Mouse (Mus musculus) testis, adult 2 months (tissue): ENCODE data around the gene BC035044. TPM values are rescaled to one million over a fixed set of nuclear protein-coding genes. Genes with fewer than 3 reads are reported as not detected.
"Not testable (repeated sequence)": the region's sequence is repeated elsewhere in the genome, so short reads cannot be mapped to it uniquely, and the experiment has no call there.

Source experiments
- H3K27ac ChIP-seq: fragments of 200-500 bp; 2 replicates; pipeline ENCODE4 v1.5.1; 2012; ENCODE audit warnings: low read depth, low read length; ENCODE audit not compliant: control insufficient read depth, insufficient read depth
- H3K27me3 ChIP-seq: fragments of 200-500 bp; 2 replicates; pipeline ENCODE4 v1.6.1; 2012; ENCODE audit warnings: mild to moderate bottlenecking, low read length, moderate library complexity; ENCODE audit not compliant: control insufficient read depth, insufficient read depth
- H3K36me3 ChIP-seq: fragments of 200-500 bp; 2 replicates; pipeline ENCODE4 v1.6.1; 2012; ENCODE audit warnings: mild to moderate bottlenecking, low read length; ENCODE audit not compliant: control insufficient read depth, insufficient read depth
- H3K4me1 ChIP-seq: fragments of 200-500 bp; 2 replicates; pipeline ENCODE4 v1.6.1; 2012; ENCODE audit warnings: low read length; ENCODE audit not compliant: control insufficient read depth, insufficient read depth
- H3K4me3 ChIP-seq: fragments of 200-500 bp; 2 replicates; pipeline ENCODE4 v1.5.1; 2012; ENCODE audit warnings: low read depth, mild to moderate bottlenecking, low read length, moderate library complexity, mixed read lengths; ENCODE audit not compliant: control insufficient read depth
- CTCF ChIP-seq: fragments of 200-500 bp; IDR thresholded peaks from 2 replicates; pipeline ENCODE4 v1.5.1; 2012; ENCODE audit warnings: low read depth, mild to moderate bottlenecking, inconsistent platforms, low read length, moderate library complexity; ENCODE audit not compliant: control insufficient read depth, insufficient read depth, insufficient replicate concordance
- POLR2A ChIP-seq: fragments of 200-500 bp; IDR thresholded peaks from 2 replicates; pipeline ENCODE4 v1.6.1; 2012; ENCODE audit warnings: low read depth, mild to moderate bottlenecking, inconsistent platforms, low read length, moderate library complexity; ENCODE audit not compliant: control insufficient read depth
- polyA plus RNA-seq: library from polyadenylated mRNA; depleted of rRNA; stranded (reverse); fragments of >200 nt; gene quantifications from 2 replicates; pipeline ENCODE4 v1.2.3, GENCODE M21; 2012

BC035044 gene
- polyA plus RNA-seq, 1 experiment = 0.09 TPM

- TF ChIP-seq POLR2A (no peak), CTCF (no peak)
- no peaks in the 10 kb centered on the region for H3K27me3 ChIP-seq
- no peak within 1 kb of the TSS for H3K4me3 ChIP-seq
- H3K27ac ChIP-seq = no peak within 1 kb of the TSS
- H3K4me1 ChIP-seq = no peaks in the 10 kb centered on the region
- H3K36me3 ChIP-seq = no peaks in the 10 kb centered on the region
Measured at GRCm38 (mm10) chr6:128826132-128826531, 64.8 kb downstream of the BC035044 start, which contains the start of the genes Gm44511 and Klrb1b. Gm44511 (minus strand) TSS chr6:128826315. Klrb1b (minus strand) TSS chr6:128826331.

GRCm38 (mm10) chr6:128818083-128818802 is 72.7 kb downstream of the BC035044 start:
- TF ChIP-seq POLR2A (no peak), CTCF (no peak)
- Histone ChIP-seq H3K36me3 (no peaks in the 10 kb centered on the region), H3K4me1 (no peaks in the 10 kb centered on the region), H3K27ac (no peak overlapping the region), H3K27me3 (no peaks in the 10 kb centered on the region), H3K4me3 (no peak overlapping the region)

- no peaks in the 10 kb centered on the region for H3K27me3 ChIP-seq
- H3K27ac ChIP-seq = no peak overlapping the region
- TF ChIP-seq POLR2A = no peak
- TF ChIP-seq CTCF = no peak
- no peaks in the 10 kb centered on the region for H3K4me1 ChIP-seq
- no peak overlapping the region for H3K4me3 ChIP-seq
- H3K36me3 ChIP-seq = no peaks in the 10 kb centered on the region
Measured at GRCm38 (mm10) chr6:128808532-128808931, 82.4 kb downstream of the BC035044 start.

- TF ChIP-seq CTCF = no peak
- no peak for TF ChIP-seq POLR2A
- Histone ChIP-seq H3K4me3 (no peak overlapping the region), H3K27ac (no peak overlapping the region), H3K27me3 (no peaks in the 10 kb centered on the region), H3K4me1 (peaks cover 8% of the 10 kb centered on the region), H3K36me3 (no peaks in the 10 kb centered on the region)
Measured at GRCm38 (mm10) chr6:128807021-128807420, 83.9 kb downstream of the BC035044 start.

- not testable (repeated sequence) for H3K4me3 ChIP-seq, H3K4me1 ChIP-seq, H3K27me3 ChIP-seq, H3K27ac ChIP-seq, H3K36me3 ChIP-seq
- peak; percentile 26; the same call in 1 of the 2 replicates for TF ChIP-seq CTCF
Measured at GRCm38 (mm10) chr6:128804823-128805640, 85.9 kb downstream of the BC035044 start.

GRCm38 (mm10) chr6:128802999-128803857 is 87.7 kb downstream of the BC035044 start:
- Histone ChIP-seq H3K27me3 (no peaks in the 10 kb centered on the region), H3K4me3 (peak overlapping the region; percentile 98), H3K4me1 (peaks cover 11% of the 10 kb centered on the region), H3K36me3 (no peaks in the 10 kb centered on the region), H3K27ac (peak overlapping the region; percentile 82; the same call in 1 of the 2 replicates)
- TF ChIP-seq CTCF = peak; percentile 98
- no peak for TF ChIP-seq POLR2A

GRCm38 (mm10) chr6:128802557-128802956 is 88.4 kb downstream of the BC035044 start:
- H3K27ac ChIP-seq = peak overlapping the region; percentile 82; the same call in 1 of the 2 replicates
- no peak for TF ChIP-seq POLR2A
- TF ChIP-seq CTCF = no peak

GRCm38 (mm10) chr6:128800696-128801095 is 90.2 kb downstream of the BC035044 start:
- not testable (repeated sequence) for H3K27me3 ChIP-seq, H3K36me3 ChIP-seq, H3K27ac ChIP-seq, H3K4me3 ChIP-seq
- peaks cover 12% of the 10 kb centered on the region for H3K4me1 ChIP-seq

More at GRCm38 (mm10) chr6:128802557-128802956, 88.4 kb downstream of the BC035044 start:
- H3K27me3 ChIP-seq = no peaks in the 10 kb centered on the region
- H3K4me1 ChIP-seq = peaks cover 12% of the 10 kb centered on the region
- H3K36me3 ChIP-seq = no peaks in the 10 kb centered on the region
- H3K4me3 ChIP-seq = peak overlapping the region; percentile 98
